Mouse (Mus musculus): Measurements from ENCODE around the gene Grm1.
A peak's percentile ranks its signal among the peaks of the same experiment; 100 is the strongest.
"Not testable (repeated sequence)": the region's sequence is repeated elsewhere in the genome, so short reads cannot be mapped to it uniquely, and the experiment has no call there.

The Grm1 gene

DNA sequence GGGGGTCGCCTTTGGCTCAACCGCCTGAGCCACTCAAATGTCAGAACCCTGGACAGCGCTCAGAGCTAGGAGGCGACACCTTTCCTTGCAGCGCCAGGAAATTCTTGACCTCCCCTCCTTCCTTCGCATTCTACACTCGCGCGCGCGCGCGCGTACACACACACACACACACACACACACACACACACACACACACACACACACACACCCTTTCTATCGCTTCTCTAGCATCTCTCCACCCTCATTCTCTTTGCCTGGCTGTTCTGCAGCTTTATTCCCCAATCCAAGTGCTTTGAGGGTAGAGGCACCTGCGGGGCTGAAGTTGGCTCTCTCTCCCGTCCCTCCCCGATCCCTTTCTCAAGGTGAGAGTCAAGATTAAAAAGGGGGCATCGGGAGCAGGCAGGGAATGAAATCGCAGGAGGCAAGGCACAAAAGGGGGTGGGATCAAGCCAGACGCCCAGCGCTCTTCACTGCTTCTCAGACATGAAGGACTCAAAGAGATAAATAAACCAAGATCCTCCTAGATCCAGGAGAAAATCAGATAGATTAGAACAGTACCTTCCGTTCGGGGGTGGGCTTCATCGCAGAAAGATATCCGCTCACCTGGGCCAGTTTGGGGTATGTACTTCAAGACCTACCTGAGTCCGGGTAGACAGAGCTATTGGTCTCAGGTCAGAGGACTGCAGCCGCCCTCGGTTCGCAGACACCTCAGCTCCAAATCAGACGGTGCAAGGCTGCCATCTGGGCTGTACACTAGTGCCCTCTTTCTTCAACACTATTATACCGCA is at the start of gene Grm1:
TSS of gene Grm1 (minus strand) at position 746 of the 788 bp plus-strand sequence.
- peak; percentile 10 for DNase-seq (ENCODE audit: inconsistent ontology term)

- no peak for DNase-seq (ENCODE audit: inconsistent ontology term)
Observed at GRCm38 (mm10) chr10:11121781-11122180, 39.6 kb upstream of the Grm1 start.

- no peak for DNase-seq (ENCODE audit: inconsistent ontology term)
Observed at GRCm38 (mm10) chr10:11098475-11099044, 16.4 kb upstream of the Grm1 start.

- DNase-seq (ENCODE audit: inconsistent ontology term) = no peak
Observed at GRCm38 (mm10) chr10:11086348-11086747, 4.2 kb upstream of the Grm1 start.

DNA sequence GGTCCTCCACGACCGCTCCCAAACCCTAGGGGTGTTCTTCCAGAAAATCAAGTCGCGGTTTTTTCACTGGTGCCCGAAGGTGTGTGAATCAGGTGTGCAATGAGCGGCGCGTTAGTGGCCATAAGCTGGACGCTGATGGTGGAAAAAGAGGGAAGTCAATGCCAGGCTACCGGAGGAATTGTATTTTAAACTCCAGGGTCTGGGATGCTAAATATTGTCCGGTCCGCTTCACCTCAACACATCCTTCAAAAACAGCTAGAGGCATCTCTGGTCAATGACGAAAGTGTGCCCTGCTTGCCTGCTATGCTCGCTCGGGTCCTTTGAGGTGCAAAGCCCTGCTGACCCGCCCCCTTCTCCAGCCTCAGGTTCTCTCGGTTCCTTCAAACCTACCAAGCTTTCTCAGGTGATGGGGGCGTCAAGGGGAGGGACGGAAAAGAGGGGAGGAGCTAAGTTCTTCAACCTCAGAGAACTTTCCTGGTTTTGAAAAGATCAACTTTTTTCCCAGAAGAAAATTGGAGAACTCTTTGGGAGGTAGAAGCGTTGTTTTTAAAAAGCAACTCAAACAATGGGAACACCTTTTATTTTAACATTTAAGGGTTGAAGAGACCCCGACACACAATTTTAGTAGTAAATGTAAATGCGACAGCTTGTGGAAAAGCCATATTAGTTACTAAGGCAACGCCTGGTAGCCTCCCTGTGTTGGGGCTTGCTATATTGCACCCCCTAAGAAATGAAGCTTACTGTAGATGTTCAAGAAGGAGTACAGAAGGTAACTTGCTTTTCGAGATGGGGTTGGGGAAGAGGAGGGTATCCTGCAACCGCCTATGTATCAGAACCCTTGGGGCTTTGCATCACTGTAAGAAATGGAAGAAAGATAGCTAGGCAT is 1.2 kb downstream of the Grm1 start:
- DNase-seq (ENCODE audit: inconsistent ontology term) = no peak

DNA sequence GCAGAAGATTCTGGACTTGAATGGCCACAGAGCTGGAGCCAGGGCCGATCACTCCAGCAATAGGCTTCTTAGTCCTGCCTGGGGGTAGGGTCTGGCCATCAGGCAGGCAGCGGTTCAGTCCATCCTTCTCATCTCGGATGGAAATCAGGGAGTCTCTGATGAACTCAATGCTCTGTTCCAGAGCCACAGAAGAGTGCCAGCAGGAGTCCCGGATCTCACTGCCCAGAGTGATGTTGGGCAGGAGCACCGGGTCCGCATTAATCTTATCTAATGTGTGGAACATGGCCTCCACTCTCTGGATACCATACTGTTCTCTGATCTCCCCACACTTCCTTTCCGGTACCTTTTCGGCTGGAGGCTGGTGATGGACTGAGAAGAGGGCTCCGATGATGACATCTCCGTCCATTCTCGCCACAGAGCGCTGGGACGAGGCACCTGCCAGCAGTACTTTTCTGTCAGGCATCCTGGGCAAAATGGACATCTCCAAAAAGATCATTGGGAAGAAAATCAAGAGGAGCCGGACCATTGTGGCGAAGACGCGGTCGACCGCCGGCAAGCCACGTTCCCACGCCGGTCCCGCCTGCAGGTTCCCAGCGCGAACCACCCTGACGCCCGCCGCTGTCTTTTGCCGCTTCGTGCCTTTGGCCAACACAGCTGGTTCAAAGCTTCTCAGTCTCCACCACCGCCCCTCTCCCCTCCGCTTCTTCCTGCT is 2.0 kb downstream of the Grm1 start:
- DNase-seq (ENCODE audit: inconsistent ontology term) = no peak

DNA sequence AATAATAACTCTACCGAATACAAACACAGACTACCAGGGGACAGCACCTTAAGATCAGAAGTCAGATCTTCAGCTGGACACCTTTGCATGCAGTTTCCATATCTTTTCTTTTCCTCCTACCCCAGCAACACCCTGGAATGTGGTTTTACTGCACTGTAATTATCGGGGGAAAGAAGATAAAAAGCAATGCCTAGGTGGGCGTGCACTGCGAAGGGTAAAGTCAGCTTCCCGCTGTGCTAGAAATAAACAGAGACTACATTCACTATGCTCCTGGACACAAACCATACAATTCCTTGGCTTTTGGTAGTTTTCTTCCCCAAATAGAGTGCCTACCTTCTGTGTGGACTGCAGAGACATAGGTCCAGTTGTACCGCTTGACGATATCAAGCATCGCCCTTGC is 2.6 kb downstream of the Grm1 start:
- DNase-seq (ENCODE audit: inconsistent ontology term) = no peak

GRCm38 (mm10) chr10:11065136-11065535 is 17.0 kb downstream of the Grm1 start:
- no peak for DNase-seq (ENCODE audit: inconsistent ontology term)

- no peak for DNase-seq (ENCODE audit: inconsistent ontology term)
Observed at GRCm38 (mm10) chr10:11061318-11062071, 20.7 kb downstream of the Grm1 start.

GRCm38 (mm10) chr10:11049361-11049760 is 32.8 kb downstream of the Grm1 start:
- DNase-seq (ENCODE audit: inconsistent ontology term) = no peak

DNA sequence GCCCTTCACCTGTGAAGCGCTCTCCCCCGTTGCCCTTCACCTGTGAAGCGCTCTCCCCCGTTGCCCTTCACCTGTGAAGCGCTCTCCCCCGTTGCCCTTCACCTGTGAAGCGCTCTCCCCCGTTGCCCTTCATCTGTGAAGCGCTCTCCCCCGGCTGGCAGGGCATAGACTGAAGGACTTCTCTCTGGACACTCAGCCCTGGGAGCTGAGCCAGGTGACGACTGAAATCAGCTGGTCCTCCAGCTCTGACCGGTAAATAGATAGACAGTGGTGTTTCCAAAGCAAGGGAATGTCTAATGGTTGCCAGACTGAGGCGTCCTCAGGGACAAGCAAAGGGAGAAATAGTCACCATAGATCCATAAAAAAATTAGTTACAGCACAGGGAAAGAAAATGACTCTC is 36.7 kb downstream of the Grm1 start:
- not testable (repeated sequence) for DNase-seq (ENCODE audit: inconsistent ontology term)

GRCm38 (mm10) chr10:11044455-11045106 is 37.6 kb downstream of the Grm1 start:
- DNase-seq (ENCODE audit: inconsistent ontology term) = no peak

GRCm38 (mm10) chr10:11039323-11039722 is 42.8 kb downstream of the Grm1 start:
- no peak for DNase-seq (ENCODE audit: inconsistent ontology term)

- DNase-seq (ENCODE audit: inconsistent ontology term) = peak; percentile 12
Observed at GRCm38 (mm10) chr10:11032221-11032620, 49.9 kb downstream of the Grm1 start.

GRCm38 (mm10) chr10:11025764-11026518 is 56.2 kb downstream of the Grm1 start:
- DNase-seq (ENCODE audit: inconsistent ontology term) = no peak

DNA sequence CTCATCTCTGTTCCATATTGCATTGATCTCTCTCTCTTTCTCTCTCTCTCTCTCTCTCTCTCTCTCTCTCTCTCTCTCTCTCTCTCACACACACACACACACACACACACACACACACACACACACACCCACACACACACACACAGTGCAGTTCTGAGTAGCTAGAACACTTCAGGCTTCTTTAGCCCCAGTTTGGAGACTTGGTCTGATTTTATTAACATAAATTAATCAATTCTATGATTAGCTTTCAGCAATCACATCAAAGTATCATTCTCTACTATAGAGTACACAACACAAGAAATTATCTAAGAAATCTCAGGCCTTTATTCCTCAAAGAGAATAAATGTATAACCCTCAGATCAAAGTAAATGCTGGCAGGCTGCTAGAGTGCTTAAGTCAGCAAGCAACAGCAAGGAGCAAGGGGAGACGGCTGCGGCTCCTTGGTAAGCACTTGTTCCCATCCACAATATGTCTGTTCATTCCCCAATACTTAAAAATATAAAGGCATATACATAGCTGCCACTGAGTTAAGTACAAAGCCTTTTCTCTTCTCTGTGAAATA is 63.1 kb downstream of the Grm1 start:
- no peak for DNase-seq (ENCODE audit: inconsistent ontology term)

- no peak for DNase-seq (ENCODE audit: inconsistent ontology term)
Observed at GRCm38 (mm10) chr10:11013653-11014052, 68.5 kb downstream of the Grm1 start.

DNA sequence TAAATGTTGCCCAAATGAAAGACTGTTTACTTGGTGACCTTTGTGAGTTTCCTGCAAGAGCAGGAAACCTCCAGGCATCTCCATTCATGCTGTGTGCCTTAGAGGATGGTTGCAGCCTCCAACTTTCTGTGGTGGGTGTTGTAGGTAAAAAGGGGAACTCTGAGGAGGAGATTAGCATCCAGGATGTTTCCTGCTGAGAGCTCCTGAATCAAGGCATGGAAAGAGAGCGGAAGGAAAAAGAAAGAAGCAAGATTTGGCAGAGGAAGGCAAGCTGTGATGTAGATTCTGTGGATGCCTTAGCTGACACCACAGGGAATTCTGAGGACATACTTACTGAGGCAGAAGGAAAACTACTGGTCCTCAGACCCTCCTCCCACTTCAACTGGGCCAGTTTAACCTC is 85.4 kb downstream of the Grm1 start:
- no peak for DNase-seq (ENCODE audit: inconsistent ontology term)

DNA sequence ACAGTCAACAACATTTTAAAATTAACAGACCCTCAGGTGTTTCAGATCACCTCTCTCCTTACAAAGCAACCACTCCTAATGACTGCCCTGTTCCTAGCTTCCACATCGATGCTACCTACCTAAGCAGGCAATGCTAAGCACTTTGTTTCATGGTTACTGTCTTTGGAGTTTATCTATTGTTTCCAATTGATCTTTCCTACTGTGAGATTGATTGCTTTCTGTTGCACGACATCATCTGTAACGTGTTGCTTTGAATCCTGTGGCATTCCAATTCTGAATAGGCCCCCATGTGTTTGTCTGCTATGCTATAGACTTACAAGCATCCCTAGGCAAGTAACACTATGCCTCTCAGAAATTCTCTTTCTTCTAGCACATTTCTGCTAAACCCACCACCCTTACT is 90.4 kb downstream of the Grm1 start:
- DNase-seq (ENCODE audit: inconsistent ontology term) = no peak

Measured in Muller cell, postnatal 12 days (primary cell).